Mouse (Mus musculus) liver, embryonic 14.5 days (tissue): ENCODE data around the gene Nr2f2.

Experiments
- CTCF ChIP-seq: IDR thresholded peaks from 2 replicates; pipeline ENCODE4 v1.5.1; 2016; ENCODE audit warnings: antibody characterized with exemption, low read depth, control low read depth
- EP300 ChIP-seq: IDR thresholded peaks from 2 replicates; pipeline ENCODE4 v1.6.1; 2016; ENCODE audit warnings: antibody characterized with exemption, low read depth

GRCm38 (mm10) chr7:70342771-70343170 is 23.8 kb downstream of the Nr2f2 start:
- no peak for TF ChIP-seq CTCF
- TF ChIP-seq EP300 = no peak
